Mouse (Mus musculus): ENCODE data around the gene Mrps36. TPM values are rescaled to one million over a fixed set of nuclear protein-coding genes. Genes with fewer than 3 reads are reported as not detected.
"Not testable (repeated sequence)": the region's sequence is repeated elsewhere in the genome, so short reads cannot be mapped to it uniquely, and the experiment has no call there.

The Mrps36 gene
- polyA plus RNA-seq (2014; fragmentation: Nextera tagmentation; extraction: Ambion mirVana) = 112 and 125 TPM in 2 replicates

DNA sequence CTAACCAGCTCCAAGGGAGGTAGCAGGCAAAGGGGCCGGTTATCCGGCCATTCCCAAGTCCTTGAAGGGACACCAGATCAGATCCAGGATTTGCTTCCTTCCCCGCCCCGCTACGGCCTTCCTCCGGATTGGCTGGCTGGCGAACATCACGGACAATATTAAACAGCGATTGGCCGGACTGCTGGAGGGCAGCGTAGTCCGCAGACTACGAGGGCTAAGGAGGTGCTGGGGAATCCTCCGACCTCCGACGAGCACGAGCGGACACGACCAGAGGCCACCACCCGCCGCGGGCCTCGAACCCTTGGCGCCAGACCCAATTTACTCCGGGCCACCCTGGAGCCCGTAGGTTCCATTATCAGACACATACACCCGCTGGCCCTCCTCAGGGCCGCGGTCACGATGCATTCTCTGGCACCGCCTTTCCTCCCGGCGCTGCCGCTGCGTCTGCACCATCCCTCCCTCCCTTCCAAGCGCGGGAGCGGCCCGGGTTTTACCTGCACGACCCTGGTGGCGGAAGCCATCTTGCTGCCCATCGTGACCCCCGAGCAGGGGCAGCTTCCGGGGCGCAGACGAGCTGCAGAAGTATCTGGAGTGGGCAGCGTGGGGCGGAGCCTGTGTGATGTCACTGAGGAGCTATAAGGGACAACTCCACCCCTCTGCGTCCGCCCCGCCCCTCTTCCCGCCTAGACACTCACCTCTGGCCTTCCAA, at the start of gene Mrps36:
TSS of gene Mrps36 (minus strand) at position 624 of the 709 bp plus-strand sequence.
- Histone ChIP-seq H3K9ac (ENCODE audit: low read length) (peak within 1 kb of the TSS; percentile 84), H3K36me3 (ENCODE audit: control insufficient read depth, insufficient read depth, low read length) (peaks cover 3% of the 10 kb centered on the region; the same call in 1 of the 2 replicates), H3K4me1 (ENCODE audit: control insufficient read depth, insufficient read depth, low read length) (peaks cover 4% of the 10 kb centered on the region; the same call in 1 of the 2 replicates), H3K4me2 (ENCODE audit: low read length) (peak within 1 kb of the TSS; percentile 57), H3K27ac (ENCODE audit: low read depth, low read length) (peak within 1 kb of the TSS; percentile 89), H3K9me3 (replicated peaks; ENCODE audit: control insufficient read depth, low read length) (no peaks in the 10 kb centered on the region), H3K27me3 (replicated peaks; ENCODE audit: control insufficient read depth, insufficient read depth, low read length) (no peaks in the 10 kb centered on the region), H3K4me3 (ENCODE audit: low read depth, low read length) (peak within 1 kb of the TSS; percentile 79)
- DNase-seq (ENCODE audit: low spot score) (peak; percentile 92), ATAC-seq (peak; percentile 96)
- under 1% methylated on average over 52 of the region's 52 CpGs for WGBS

- WGBS = 88% methylated on average over 3 of the region's 3 CpGs
These were observed 44.6 kb upstream of the Mrps36 start for GRCm38 (mm10) chr13:100789083-100789482.

GRCm38 (mm10) chr13:100788057-100788456, 43.6 kb upstream of the Mrps36 start:
- H3K9ac ChIP-seq (ENCODE audit: low read length); H3K4me2 ChIP-seq (ENCODE audit: low read length); DNase-seq (ENCODE audit: low spot score); H3K27me3 ChIP-seq (replicated peaks; ENCODE audit: control insufficient read depth, insufficient read depth, low read length); H3K27ac ChIP-seq (ENCODE audit: low read depth, low read length); H3K4me3 ChIP-seq (ENCODE audit: low read depth, low read length); ATAC-seq; H3K4me1 ChIP-seq (ENCODE audit: control insufficient read depth, insufficient read depth, low read length); H3K9me3 ChIP-seq (replicated peaks; ENCODE audit: control insufficient read depth, low read length): not testable (repeated sequence)
- 93% methylated on average over 12 of the region's 14 CpGs for WGBS
- peaks cover 11% of the 10 kb centered on the region; the same call in 1 of the 2 replicates for H3K36me3 ChIP-seq (ENCODE audit: control insufficient read depth, insufficient read depth, low read length)

More at GRCm38 (mm10) chr13:100789083-100789482, 44.6 kb upstream of the Mrps36 start:
- DNase-seq (ENCODE audit: low spot score) (no peak), ATAC-seq (no peak)
- no peak overlapping the region for H3K9ac ChIP-seq (ENCODE audit: low read length)
- no peak overlapping the region for H3K27ac ChIP-seq (ENCODE audit: low read depth, low read length)
- H3K27me3 ChIP-seq (replicated peaks; ENCODE audit: control insufficient read depth, insufficient read depth, low read length) = no peaks in the 10 kb centered on the region
- H3K36me3 ChIP-seq (ENCODE audit: control insufficient read depth, insufficient read depth, low read length) = peaks cover 3% of the 10 kb centered on the region; the same call in 1 of the 2 replicates
- no peaks in the 10 kb centered on the region; the same call in 1 of the 2 replicates for H3K4me1 ChIP-seq (ENCODE audit: control insufficient read depth, insufficient read depth, low read length)
- H3K4me2 ChIP-seq (ENCODE audit: low read length) = no peak overlapping the region
- H3K4me3 ChIP-seq (ENCODE audit: low read depth, low read length) = no peak overlapping the region
- H3K9me3 ChIP-seq (replicated peaks; ENCODE audit: control insufficient read depth, low read length) = no peaks in the 10 kb centered on the region

DNA sequence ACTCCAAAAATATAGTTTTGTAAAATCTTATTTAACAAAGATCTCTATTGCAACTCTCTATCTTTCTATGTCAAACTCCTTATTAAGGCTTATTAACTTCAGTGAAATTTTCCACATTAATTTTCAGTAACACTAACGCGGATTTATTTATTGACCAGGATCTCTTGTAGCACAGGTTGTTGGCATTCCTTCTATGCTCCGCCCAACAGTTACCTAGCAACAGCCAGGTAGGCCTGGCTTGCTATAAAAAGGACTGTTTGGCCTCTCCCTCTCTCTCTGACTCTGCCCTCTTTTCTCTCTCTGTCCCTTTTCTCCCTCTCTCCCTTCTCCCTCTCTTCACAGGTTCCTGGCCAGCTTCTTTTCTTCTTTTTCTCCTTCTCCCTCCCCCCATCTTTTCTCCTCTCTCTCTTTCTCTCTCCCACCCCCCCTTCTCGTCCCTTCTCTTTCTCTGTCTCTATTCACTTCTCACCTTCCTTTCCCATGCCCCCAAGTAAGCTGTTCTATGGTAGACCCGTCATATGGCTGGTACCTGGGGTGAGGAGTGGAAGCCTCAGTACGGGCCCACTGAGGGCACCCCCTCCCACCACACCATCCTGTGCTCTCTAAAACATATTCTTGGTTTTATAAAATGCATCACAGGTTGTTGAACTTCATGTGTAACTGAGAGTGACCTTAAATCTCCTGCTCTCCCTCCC, 43.0 kb upstream of the Mrps36 start:
- Histone ChIP-seq H3K27me3 (replicated peaks; ENCODE audit: control insufficient read depth, insufficient read depth, low read length) (no peaks in the 10 kb centered on the region), H3K4me2 (ENCODE audit: low read length) (no peak overlapping the region), H3K4me3 (ENCODE audit: low read depth, low read length) (no peak overlapping the region), H3K9ac (ENCODE audit: low read length) (no peak overlapping the region), H3K4me1 (ENCODE audit: control insufficient read depth, insufficient read depth, low read length) (no peaks in the 10 kb centered on the region; the same call in 1 of the 2 replicates), H3K27ac (ENCODE audit: low read depth, low read length) (no peak overlapping the region), H3K36me3 (ENCODE audit: control insufficient read depth, insufficient read depth, low read length) (peaks cover 13% of the 10 kb centered on the region; the same call in 1 of the 2 replicates), H3K9me3 (replicated peaks; ENCODE audit: control insufficient read depth, low read length) (no peaks in the 10 kb centered on the region)
- ATAC-seq = no peak
- DNase-seq (ENCODE audit: low spot score) = no peak
- WGBS = 83% methylated on average over 6 of the region's 6 CpGs

DNA sequence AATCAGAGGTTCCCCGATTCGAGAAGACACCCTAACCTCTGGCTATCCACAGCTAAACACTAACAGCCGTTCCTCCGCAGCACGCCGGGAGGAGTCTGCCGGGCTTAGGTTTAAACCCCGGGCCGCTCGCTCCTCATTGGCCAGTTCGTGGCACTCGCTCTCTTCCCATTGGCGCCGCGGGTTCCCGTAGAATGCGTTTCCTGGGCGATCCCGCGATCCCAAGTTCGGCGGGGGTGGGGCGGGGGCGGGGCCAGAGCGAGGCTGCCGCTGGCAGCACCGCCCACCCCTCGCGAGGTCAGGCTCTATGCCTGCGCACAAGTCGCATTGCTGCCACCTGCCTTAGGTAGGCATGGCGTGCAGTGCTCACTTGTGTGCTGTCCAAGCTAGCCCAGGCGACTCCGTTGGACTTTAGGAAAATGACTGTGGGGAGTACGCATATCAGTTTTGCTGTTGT, 42.0 kb upstream of the Mrps36 start, which contains the start of gene Ccnb1:
TSS of gene Ccnb1 (minus strand) at position 157 of the 454 bp plus-strand sequence.
- H3K9ac ChIP-seq (ENCODE audit: low read length) = peak within 1 kb of the TSS; percentile 75
- H3K4me1 ChIP-seq (ENCODE audit: control insufficient read depth, insufficient read depth, low read length) = no peaks in the 10 kb centered on the region; the same call in 1 of the 2 replicates
- peak within 1 kb of the TSS; percentile 64 for H3K4me3 ChIP-seq (ENCODE audit: low read depth, low read length)
- H3K9me3 ChIP-seq (replicated peaks; ENCODE audit: control insufficient read depth, low read length) = no peaks in the 10 kb centered on the region
- H3K36me3 ChIP-seq (ENCODE audit: control insufficient read depth, insufficient read depth, low read length) = peaks cover 24% of the 10 kb centered on the region; the same call in 1 of the 2 replicates
- peak within 1 kb of the TSS; percentile 86 for H3K4me2 ChIP-seq (ENCODE audit: low read length)
- no peaks in the 10 kb centered on the region for H3K27me3 ChIP-seq (replicated peaks; ENCODE audit: control insufficient read depth, insufficient read depth, low read length)
- WGBS = under 1% methylated on average over 35 of the region's 35 CpGs
- no peak within 1 kb of the TSS for H3K27ac ChIP-seq (ENCODE audit: low read depth, low read length)
- ATAC-seq (peak; percentile 99), DNase-seq (ENCODE audit: low spot score) (peak; percentile 97)

GRCm38 (mm10) chr13:100785806-100786413, 41.5 kb upstream of the Mrps36 start:
- WGBS = under 1% methylated on average over 29 of the region's 30 CpGs
- Histone ChIP-seq H3K36me3 (ENCODE audit: control insufficient read depth, insufficient read depth, low read length) (peaks cover 28% of the 10 kb centered on the region; the same call in 1 of the 2 replicates), H3K9ac (ENCODE audit: low read length) (peak overlapping the region; percentile 75), H3K27ac (ENCODE audit: low read depth, low read length) (no peak overlapping the region), H3K4me1 (ENCODE audit: control insufficient read depth, insufficient read depth, low read length) (no peaks in the 10 kb centered on the region; the same call in 1 of the 2 replicates), H3K9me3 (replicated peaks; ENCODE audit: control insufficient read depth, low read length) (no peaks in the 10 kb centered on the region), H3K4me3 (ENCODE audit: low read depth, low read length) (peak overlapping the region; percentile 64), H3K27me3 (replicated peaks; ENCODE audit: control insufficient read depth, insufficient read depth, low read length) (no peaks in the 10 kb centered on the region), H3K4me2 (ENCODE audit: low read length) (peak overlapping the region; percentile 86)
- DNase-seq (ENCODE audit: low spot score) (peak; percentile 7), ATAC-seq (peak; percentile 36)

DNA sequence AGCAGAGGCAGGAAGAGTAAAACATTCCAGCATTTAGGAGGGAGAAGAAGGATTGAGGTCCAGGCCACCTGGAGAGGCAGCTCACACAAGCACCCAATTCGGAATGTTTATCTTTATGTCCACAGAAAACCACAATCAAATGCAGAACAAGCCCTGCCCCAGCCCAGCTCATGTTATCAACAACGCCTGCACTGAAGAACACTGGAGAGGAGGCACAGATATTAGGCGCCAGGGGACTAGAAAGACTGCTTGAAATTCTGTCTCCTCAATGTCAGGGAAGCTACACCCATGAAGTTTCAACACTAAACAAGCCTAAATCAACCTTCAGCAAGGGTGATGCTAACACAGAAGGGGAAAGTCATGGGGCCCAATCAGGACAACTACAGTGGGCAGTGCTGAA, 33.0 kb upstream of the Mrps36 start:
- Histone ChIP-seq H3K4me2 (ENCODE audit: low read length) (no peak overlapping the region), H3K4me1 (ENCODE audit: control insufficient read depth, insufficient read depth, low read length) (peaks cover 4% of the 10 kb centered on the region), H3K9ac (ENCODE audit: low read length) (no peak overlapping the region), H3K9me3 (replicated peaks; ENCODE audit: control insufficient read depth, low read length) (no peaks in the 10 kb centered on the region), H3K36me3 (ENCODE audit: control insufficient read depth, insufficient read depth, low read length) (peaks cover 26% of the 10 kb centered on the region; the same call in 1 of the 2 replicates), H3K27ac (ENCODE audit: low read depth, low read length) (no peak overlapping the region), H3K4me3 (ENCODE audit: low read depth, low read length) (no peak overlapping the region), H3K27me3 (replicated peaks; ENCODE audit: control insufficient read depth, insufficient read depth, low read length) (no peaks in the 10 kb centered on the region)
- DNase-seq (ENCODE audit: low spot score) (no peak), ATAC-seq (no peak)
- WGBS = 80% methylated on average over 3 of the region's 3 CpGs

DNA sequence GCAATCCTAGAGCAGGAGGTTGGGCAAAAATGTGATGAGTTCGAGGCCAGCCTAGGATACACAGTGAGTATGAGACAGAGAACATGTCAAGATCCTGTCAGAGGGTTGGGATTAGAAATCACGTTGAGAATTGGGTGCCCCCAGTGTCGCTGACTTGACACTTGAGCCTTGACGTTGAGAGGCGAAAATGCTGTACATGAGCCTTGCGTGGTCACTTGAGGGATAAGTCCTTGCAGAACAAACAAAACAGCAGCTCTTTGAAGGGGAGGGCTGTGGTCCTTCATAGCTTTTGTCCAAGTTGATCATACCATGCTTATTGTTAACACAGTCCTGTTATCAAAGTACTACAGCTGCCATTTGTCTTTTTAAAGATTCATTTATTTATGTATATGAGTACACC, 32.3 kb upstream of the Mrps36 start:
- 68% methylated on average over 6 of the region's 6 CpGs for WGBS
- Histone ChIP-seq H3K36me3 (ENCODE audit: control insufficient read depth, insufficient read depth, low read length) (peaks cover 25% of the 10 kb centered on the region; the same call in 1 of the 2 replicates), H3K27ac (ENCODE audit: low read depth, low read length) (no peak overlapping the region), H3K27me3 (replicated peaks; ENCODE audit: control insufficient read depth, insufficient read depth, low read length) (no peaks in the 10 kb centered on the region), H3K4me3 (ENCODE audit: low read depth, low read length) (no peak overlapping the region), H3K9ac (ENCODE audit: low read length) (no peak overlapping the region), H3K4me1 (ENCODE audit: control insufficient read depth, insufficient read depth, low read length) (peaks cover 4% of the 10 kb centered on the region), H3K4me2 (ENCODE audit: low read length) (no peak overlapping the region), H3K9me3 (replicated peaks; ENCODE audit: control insufficient read depth, low read length) (no peaks in the 10 kb centered on the region)
- ATAC-seq = no peak
- no peak for DNase-seq (ENCODE audit: low spot score)

Measured in forebrain, embryonic 14.5 days (tissue).